Mouse (Mus musculus) megakaryocyte, embryonic 14.5 days (primary cell): ENCODE measurements around the gene Fam129b. TPM values are rescaled to one million over a fixed set of nuclear protein-coding genes. Genes with fewer than 3 reads are reported as not detected.

Experiments
- H3K27me3 ChIP-seq: replicated peaks from 2 replicates; pipeline ENCODE3; 2012; ENCODE audit warnings: inconsistent platforms
- H3K36me3 ChIP-seq: replicated peaks from 2 replicates; pipeline ENCODE3; 2012; ENCODE audit warnings: low read length, inconsistent platforms, mixed read lengths
- H3K4me1 ChIP-seq: 2 replicates; pipeline ENCODE4 v1.6.1; 2012; ENCODE audit warnings: inconsistent platforms
- H3K4me3 ChIP-seq: replicated peaks from 2 replicates; pipeline ENCODE3; 2012; ENCODE audit warnings: moderate library complexity, mild to moderate bottlenecking, inconsistent platforms
- H3K9me3 ChIP-seq: 2 replicates; pipeline ENCODE4 v1.6.1; 2012; ENCODE audit warnings: inconsistent platforms
- FLI1 ChIP-seq: IDR thresholded peaks from 2 replicates; pipeline ENCODE4 v1.6.1; 2012; ENCODE audit warnings: low read length, inconsistent platforms, mixed read lengths
- GATA1 ChIP-seq: IDR thresholded peaks from 3 replicates; pipeline ENCODE4 v1.6.1; 2012; ENCODE audit warnings: mixed read lengths, low read length, inconsistent platforms, borderline replicate concordance
- polyA plus RNA-seq: library from polyadenylated mRNA; stranded (reverse); fragments of >175 nt; gene quantifications from 2 replicates; pipeline ENCODE4 v1.2.3, GENCODE M21; 2012; ENCODE audit warnings: low replicate concordance; ENCODE audit not compliant: insufficient read depth

Gene Fam129b
- polyA plus RNA-seq, 1 experiment: 19.5 TPM

DNA sequence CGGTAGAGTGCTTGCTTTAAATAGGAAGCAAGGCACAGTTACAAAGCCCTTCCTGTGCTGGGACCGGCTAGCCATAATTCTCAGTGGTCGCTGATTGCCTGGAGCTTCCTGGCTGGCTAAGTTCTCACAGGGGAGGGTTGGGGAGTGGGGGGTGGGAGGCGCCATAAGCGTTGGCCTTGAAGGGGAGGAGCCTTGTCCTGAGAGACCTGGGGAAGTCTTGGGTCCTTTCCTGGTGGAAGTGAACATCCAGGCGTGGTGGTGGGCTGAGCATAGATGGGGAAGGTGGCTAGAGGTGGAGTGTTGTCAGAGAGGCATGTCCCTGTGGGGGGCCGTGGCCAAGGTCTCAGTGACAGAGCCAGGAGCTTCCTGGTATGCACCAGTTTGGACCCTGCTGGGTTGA lies 8.8 kb downstream of the Fam129b start:
- no peaks in the 10 kb centered on the region for H3K36me3 ChIP-seq
- peaks cover 78% of the 10 kb centered on the region for H3K27me3 ChIP-seq
- no peak overlapping the region for H3K4me3 ChIP-seq
- no peaks in the 10 kb centered on the region for H3K9me3 ChIP-seq
- H3K4me1 ChIP-seq: peaks cover 55% of the 10 kb centered on the region
- TF ChIP-seq GATA1 (no peak), FLI1 (no peak)

DNA sequence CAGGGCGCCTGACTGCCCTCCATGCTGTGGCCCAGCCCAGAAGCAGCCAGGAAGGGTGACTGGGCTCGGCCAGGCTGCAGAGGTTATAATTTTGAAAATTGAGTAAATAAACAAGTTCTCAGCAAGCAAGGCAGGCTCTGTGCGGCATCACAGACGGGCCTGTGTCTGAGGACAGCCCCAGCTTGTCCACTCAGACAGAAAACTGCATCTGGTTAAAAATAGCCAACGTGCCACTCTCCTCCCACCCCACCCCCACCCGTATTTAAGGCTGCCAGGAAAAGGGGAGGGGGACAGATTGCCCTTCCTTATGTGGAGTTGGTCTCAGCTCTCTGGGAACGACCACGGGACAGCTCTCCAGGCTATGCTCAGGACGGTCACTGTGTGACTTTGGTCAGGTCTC lies 12.1 kb downstream of the Fam129b start:
- no peak for TF ChIP-seq GATA1
- no peak for TF ChIP-seq FLI1
- H3K36me3 ChIP-seq: no peaks in the 10 kb centered on the region

DNA sequence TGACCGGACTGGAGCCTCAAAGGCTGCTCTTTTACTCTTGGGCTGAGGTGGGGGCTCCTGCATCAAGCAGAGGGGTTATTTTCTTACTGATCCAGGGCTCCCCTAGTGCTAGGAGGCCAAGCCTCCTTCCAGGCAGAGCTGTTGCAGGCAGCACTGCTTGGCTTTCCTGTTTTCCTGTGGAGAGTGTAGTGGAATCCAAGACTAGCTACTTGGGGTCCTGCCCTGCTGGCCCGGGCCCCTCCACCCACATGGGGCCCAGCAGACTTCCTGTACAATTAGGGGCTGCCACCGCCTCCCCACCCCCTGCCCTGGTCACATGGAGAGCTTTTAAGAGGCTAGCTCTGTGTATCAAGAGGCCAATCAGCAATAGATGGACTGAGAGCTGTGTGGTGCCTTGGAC lies 12.6 kb downstream of the Fam129b start:
- Histone ChIP-seq H3K4me1 (peaks cover 52% of the 10 kb centered on the region), H3K4me3 (no peak overlapping the region), H3K36me3 (no peaks in the 10 kb centered on the region), H3K27me3 (peaks cover 85% of the 10 kb centered on the region), H3K9me3 (no peaks in the 10 kb centered on the region)
- TF ChIP-seq GATA1: no peak
- no peak for TF ChIP-seq FLI1

More for the DNA sequence above, 12.1 kb downstream of the Fam129b start:
- no peaks in the 10 kb centered on the region for H3K9me3 ChIP-seq
- peaks cover 83% of the 10 kb centered on the region for H3K27me3 ChIP-seq
- no peak overlapping the region for H3K4me3 ChIP-seq
- H3K4me1 ChIP-seq: peaks cover 58% of the 10 kb centered on the region

DNA sequence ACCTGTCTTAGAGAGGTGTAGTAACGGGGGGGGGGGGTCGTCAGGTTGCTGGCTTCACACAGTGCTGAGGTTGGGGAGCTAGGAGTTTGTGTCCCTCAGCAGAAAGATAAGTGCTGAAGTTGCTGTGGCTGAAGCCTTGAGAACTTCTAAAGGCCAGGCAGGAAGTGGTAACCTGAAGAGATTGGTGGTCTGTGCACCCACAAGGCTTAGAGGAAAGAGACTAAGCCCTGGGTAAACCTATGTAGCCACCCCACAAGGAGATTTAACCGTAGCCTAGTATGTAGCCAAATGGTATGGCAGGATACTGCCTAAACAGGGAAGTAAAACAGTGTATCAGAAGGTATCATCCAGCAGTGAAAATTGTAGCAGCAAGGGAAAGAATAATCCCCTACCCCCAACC lies 14.4 kb downstream of the Fam129b start:
- TF ChIP-seq GATA1: no peak
- TF ChIP-seq FLI1: no peak
- Histone ChIP-seq H3K9me3 (no peaks in the 10 kb centered on the region), H3K4me1 (peaks cover 43% of the 10 kb centered on the region), H3K4me3 (no peak overlapping the region), H3K27me3 (peaks cover 83% of the 10 kb centered on the region), H3K36me3 (no peaks in the 10 kb centered on the region)

DNA sequence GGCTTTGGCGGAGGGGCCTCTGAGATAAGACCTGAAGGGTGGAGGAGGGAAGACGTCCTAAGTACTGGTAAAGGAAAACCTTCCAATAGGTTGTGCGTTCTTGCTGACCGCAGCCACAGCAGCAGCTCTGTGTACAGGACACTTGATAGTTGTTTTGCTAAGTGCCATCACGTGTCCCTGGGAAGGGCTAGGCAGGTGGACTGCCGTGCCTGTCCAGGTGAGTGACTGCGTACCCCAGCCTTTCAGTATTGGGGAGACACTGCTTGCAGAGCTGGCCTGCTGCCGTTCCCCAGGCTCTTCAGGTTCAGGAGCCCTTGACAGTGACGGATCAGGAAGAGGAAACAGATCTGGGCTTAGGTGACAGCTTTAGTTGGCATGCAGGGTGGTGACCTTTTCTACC lies 15.4 kb downstream of the Fam129b start:
- Histone ChIP-seq H3K4me3 (no peak overlapping the region), H3K4me1 (peaks cover 43% of the 10 kb centered on the region), H3K27me3 (peaks cover 83% of the 10 kb centered on the region), H3K36me3 (no peaks in the 10 kb centered on the region), H3K9me3 (no peaks in the 10 kb centered on the region)
- TF ChIP-seq FLI1: no peak
- no peak for TF ChIP-seq GATA1

DNA sequence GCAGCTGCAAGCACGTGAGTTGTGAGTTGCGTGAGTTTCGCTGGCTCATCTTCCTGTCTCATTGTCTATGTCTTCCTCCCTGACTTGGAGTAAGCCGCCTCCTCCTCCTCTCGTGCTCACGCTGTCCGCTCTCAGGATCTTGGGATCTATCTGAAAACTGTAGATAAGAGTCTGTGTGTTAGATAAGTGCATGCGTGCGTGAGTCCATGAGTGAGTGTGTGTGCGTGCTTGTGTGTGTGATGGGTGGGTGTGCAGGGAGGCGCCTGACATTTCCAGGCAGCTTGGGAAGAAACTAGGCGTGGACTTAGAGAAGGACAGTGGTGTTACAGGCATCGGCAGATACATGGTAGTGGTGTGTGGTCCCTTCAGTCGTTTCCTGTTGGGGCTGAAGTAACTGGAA lies 16.6 kb downstream of the Fam129b start:
- no peak for TF ChIP-seq FLI1
- TF ChIP-seq GATA1: no peak
- no peaks in the 10 kb centered on the region for H3K36me3 ChIP-seq
- H3K9me3 ChIP-seq: no peaks in the 10 kb centered on the region
- peaks cover 86% of the 10 kb centered on the region for H3K27me3 ChIP-seq
- no peak overlapping the region for H3K4me3 ChIP-seq
- H3K4me1 ChIP-seq: peaks cover 52% of the 10 kb centered on the region

DNA sequence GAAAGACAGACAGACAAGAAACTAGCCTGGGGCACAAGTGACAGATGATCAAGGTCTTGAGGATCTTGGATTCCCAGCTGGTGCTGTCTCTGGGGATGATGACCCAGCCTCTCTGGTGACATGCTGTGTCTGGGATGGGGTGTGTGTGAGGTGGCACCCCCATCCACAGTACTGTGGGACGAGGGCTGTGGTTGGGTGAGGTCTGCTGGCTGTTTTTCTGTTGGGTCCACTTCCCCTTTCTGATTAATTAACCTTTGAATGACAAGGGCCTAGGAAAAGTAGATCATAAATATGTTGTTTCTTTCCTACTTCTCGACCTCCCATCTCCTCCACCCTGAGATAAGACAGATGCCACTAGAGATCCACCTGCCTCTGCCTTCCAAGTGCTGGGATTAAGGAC lies 18.2 kb downstream of the Fam129b start:
- Histone ChIP-seq H3K4me1 (peaks cover 51% of the 10 kb centered on the region), H3K4me3 (no peak overlapping the region), H3K9me3 (no peaks in the 10 kb centered on the region), H3K27me3 (peaks cover 88% of the 10 kb centered on the region), H3K36me3 (no peaks in the 10 kb centered on the region)
- TF ChIP-seq GATA1 (no peak), FLI1 (no peak)

DNA sequence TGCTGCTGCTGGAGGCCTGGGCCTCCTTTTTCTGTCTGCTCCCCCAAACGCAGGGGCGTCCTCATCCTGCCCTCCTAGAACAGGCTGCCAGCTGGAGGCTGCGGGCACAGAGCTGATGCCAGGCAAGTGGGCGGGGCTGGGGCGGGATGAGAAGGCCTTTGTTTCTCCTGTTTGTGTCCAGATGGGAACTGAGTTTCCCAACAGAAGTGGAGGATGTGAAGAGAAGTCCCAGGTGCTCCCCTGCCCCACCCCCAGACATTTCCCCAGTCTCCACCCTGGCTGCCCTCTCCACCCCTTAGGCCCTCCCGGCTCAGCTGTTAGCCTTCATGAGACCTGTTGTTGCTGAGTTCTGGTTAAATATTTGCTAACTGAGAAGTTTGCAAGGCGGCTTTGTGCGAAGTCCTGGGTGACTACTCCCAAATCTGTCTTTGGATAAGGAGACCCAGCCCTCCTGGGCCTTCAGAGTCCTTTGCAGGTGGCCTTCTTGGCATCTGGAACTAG lies 19.7 kb downstream of the Fam129b start:
- Histone ChIP-seq H3K36me3 (no peaks in the 10 kb centered on the region), H3K9me3 (no peaks in the 10 kb centered on the region), H3K4me3 (no peak overlapping the region), H3K27me3 (peaks cover 88% of the 10 kb centered on the region), H3K4me1 (peaks cover 48% of the 10 kb centered on the region)
- TF ChIP-seq FLI1 (no peak), GATA1 (no peak)

DNA sequence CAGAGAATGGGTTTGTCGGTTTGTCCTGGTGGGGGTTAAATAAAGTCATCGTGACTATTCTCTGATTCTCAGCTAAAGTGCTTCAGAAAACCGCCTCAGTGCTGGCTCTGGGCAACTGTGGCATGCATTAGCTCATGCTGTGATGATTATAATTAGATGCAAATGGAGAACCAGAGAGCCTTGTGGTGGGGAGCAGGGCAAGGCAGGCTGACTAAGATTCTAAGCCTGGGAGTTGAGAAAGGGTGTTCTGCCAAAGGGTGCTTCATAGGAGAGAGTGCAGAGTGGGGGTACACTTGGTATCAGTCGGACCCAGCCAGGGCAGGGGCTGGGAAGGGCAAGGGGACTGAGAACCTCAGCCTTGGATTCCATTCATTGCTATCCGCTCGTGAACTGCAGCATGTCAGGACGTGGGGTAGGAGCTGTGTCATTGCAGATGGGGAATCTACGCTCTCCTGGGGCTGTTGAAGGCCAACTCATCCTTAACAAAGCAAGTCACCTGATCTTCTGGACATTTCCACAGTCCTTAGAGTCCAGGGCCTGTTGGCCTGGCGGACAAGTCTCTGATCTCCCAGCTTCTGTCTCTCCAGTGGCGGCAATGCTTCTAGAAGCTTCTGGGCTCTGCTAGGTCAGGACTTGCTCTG lies 20.7 kb downstream of the Fam129b start:
- peaks cover 88% of the 10 kb centered on the region for H3K27me3 ChIP-seq
- peaks cover 42% of the 10 kb centered on the region for H3K4me1 ChIP-seq
- H3K36me3 ChIP-seq: no peaks in the 10 kb centered on the region
- no peaks in the 10 kb centered on the region for H3K9me3 ChIP-seq
- H3K4me3 ChIP-seq: no peak overlapping the region
- TF ChIP-seq FLI1 (no peak), GATA1 (no peak)

DNA sequence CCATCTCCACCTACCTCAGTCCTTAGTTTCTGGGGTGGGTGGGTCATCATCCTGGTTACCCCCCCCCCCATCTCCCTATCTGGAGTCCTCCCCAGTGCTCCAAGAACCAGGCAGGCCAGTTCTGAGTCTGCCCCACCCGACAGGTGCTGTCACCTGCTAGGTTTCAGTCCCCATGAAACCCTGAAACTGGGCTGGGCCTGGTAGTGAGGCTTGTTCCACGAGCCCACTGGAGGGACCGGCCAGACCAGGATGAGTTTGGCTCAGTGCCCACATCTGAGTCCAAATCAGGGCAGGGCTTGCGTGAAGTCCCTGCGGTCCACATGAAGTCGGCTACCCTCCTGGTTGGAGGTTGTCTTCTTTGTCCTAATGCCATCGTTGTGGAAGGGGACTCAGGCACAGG lies 23.1 kb downstream of the Fam129b start:
- Histone ChIP-seq H3K27me3 (peaks cover 84% of the 10 kb centered on the region), H3K9me3 (no peaks in the 10 kb centered on the region), H3K4me3 (no peak overlapping the region), H3K36me3 (no peaks in the 10 kb centered on the region), H3K4me1 (peaks cover 46% of the 10 kb centered on the region)
- TF ChIP-seq GATA1 (no peak), FLI1 (no peak)
